Mouse (Mus musculus): Measurements from ENCODE around the gene Obox1.
"Not testable (repeated sequence)": the region's sequence is repeated elsewhere in the genome, so short reads cannot be mapped to it uniquely, and the experiment has no call there.

DNA sequence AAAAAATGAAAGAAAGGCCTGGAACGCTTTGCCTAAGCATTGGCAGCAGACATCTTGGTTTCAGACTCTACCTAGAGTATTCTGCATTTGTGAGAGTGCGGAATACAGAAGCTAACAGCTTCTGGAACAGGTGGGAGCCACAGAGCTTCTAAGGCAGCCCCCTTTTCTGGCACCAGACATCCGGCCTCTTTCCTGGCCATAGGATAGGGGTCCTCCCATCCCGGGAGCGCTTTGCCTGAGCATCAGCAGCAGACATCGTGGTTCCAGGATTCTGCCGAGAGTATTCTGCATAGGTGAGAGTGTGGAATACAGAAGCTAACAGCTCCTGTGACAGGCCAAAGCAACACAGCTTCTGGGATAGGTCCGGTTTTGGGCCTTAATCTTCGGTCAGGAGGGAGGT, 29.3 kb downstream of the Obox1 start:
- TF ChIP-seq CTCF (IDR thresholded peaks at IDR 0.05; ENCODE audit: low read depth, low read length); POLR2A (IDR thresholded peaks at IDR 0.05; ENCODE audit: borderline replicate concordance, low read depth, low read length): not testable (repeated sequence)
